Mouse (Mus musculus) olfactory bulb, adult 2 months (tissue): Measurements from ENCODE around the gene Nop10. TPM values are rescaled to one million over a fixed set of nuclear protein-coding genes. Genes with fewer than 3 reads are reported as not detected.

ENCODE experiments used
- H3K27ac ChIP-seq: fragments of 200-500 bp; 2 replicates; pipeline ENCODE4 v1.5.1; 2012; ENCODE audit warnings: low read depth, low read length; ENCODE audit not compliant: insufficient read depth
- H3K4me1 ChIP-seq: fragments of 200-500 bp; 2 replicates; pipeline ENCODE4 v1.6.1; 2012; ENCODE audit warnings: low read length; ENCODE audit not compliant: control insufficient read depth, insufficient read depth
- H3K4me3 ChIP-seq: fragments of 200-500 bp; 2 replicates; pipeline ENCODE4 v1.5.1; 2012; ENCODE audit warnings: mild to moderate bottlenecking, low read depth, low read length, moderate library complexity; ENCODE audit not compliant: insufficient read depth
- CTCF ChIP-seq: fragments of 200-500 bp; IDR thresholded peaks from 2 replicates; pipeline ENCODE4 v1.5.1; 2012; ENCODE audit warnings: low read depth, mild to moderate bottlenecking, low read length, moderate library complexity; ENCODE audit not compliant: insufficient read depth
- POLR2A ChIP-seq: fragments of 200-500 bp; IDR thresholded peaks from 2 replicates; pipeline ENCODE4 v1.6.1; 2012; ENCODE audit warnings: mild to moderate bottlenecking, low read depth, low read length, moderate library complexity; ENCODE audit not compliant: insufficient read depth
- WGBS: fragments of 180-500 bp; shearing (Covaris S2); methylation state at CpG from one replicate; pipeline ENCODE4 v1.1.7; 2018; 5-methylcytosine and 5-hydroxymethylcytosine counted together
- polyA plus RNA-seq: library from polyadenylated mRNA; stranded (reverse); fragments of >200 nt; gene quantifications from 2 replicates; pipeline ENCODE4 v1.2.4, GENCODE M21; 2012; ENCODE audit warnings: low replicate concordance; ENCODE audit not compliant: missing spikeins, insufficient read depth, insufficient read length

The Nop10 gene
- polyA plus RNA-seq, 1 experiment: not detected

GRCm38 (mm10) chr2:112298221-112298620, 36.5 kb downstream of the Nop10 start:
- Histone ChIP-seq H3K27ac (no peak overlapping the region), H3K4me1 (no peaks in the 10 kb centered on the region), H3K4me3 (no peak overlapping the region)
- 95% methylated on average over 4 of the region's 4 CpGs for WGBS
- TF ChIP-seq CTCF: no peak
- no peak for TF ChIP-seq POLR2A

- TF ChIP-seq CTCF (no peak), POLR2A (no peak)
- no peak overlapping the region for H3K4me3 ChIP-seq
- 48% methylated on average over 3 of the region's 3 CpGs for WGBS
- peaks cover 6% of the 10 kb centered on the region; the same call in 1 of the 2 replicates for H3K4me1 ChIP-seq
- H3K27ac ChIP-seq: no peak overlapping the region
Observed at GRCm38 (mm10) chr2:112308671-112309070, 46.9 kb downstream of the Nop10 start.

DNA sequence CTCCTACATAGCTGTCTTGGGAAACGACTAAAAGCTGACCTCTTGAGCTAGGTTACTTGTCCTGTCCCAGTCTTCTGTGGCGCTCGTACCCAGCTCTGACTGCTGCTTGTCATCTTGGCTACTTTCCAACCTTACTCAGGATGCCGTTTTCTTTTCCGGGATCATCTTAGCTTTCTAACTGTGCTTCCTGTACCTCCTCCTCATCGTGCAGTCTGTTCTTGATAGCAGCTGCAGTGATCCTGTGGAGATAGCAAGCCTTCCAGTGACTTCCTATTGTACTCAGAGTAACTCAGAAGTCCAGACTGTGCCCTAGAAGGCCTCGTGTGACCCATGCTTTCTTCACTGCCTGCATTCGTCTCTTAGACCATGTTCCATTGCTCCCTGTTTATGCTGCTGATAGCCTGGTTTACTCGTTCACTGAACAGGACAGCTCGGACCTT, 47.5 kb downstream of the Nop10 start:
- Histone ChIP-seq H3K4me1 (peaks cover 6% of the 10 kb centered on the region; the same call in 1 of the 2 replicates), H3K4me3 (no peak overlapping the region), H3K27ac (no peak overlapping the region)
- 43% methylated on average over 10 of the region's 10 CpGs for WGBS
- TF ChIP-seq POLR2A (no peak), CTCF (no peak)

Other genes starting within 250 kb of the Nop10 start
- gene Olfr1310, start 249.2 kb upstream of the Nop10 start, polyA plus RNA-seq: not detected in 2 replicates
- gene Olfr1311, start 237.5 kb upstream of the Nop10 start, polyA plus RNA-seq: not detected in 2 replicates
- gene Olfr1312, start 211.7 kb upstream of the Nop10 start, polyA plus RNA-seq: not detected in 2 replicates
- not detected in 2 replicates for gene Olfr1313, start 184.1 kb upstream of the Nop10 start, polyA plus RNA-seq
- gene Olfr1314, start 165.1 kb upstream of the Nop10 start, polyA plus RNA-seq: not detected in 2 replicates
- not detected in 2 replicates for gene Olfr1315-ps1, start 146.5 kb upstream of the Nop10 start, polyA plus RNA-seq
- gene Olfr1316, start 126.9 kb upstream of the Nop10 start, polyA plus RNA-seq: not detected in 2 replicates
- not detected in 2 replicates for gene Olfr1317, start 121.6 kb upstream of the Nop10 start, polyA plus RNA-seq
- gene Olfr1318, start 107.7 kb upstream of the Nop10 start, polyA plus RNA-seq: not detected in 2 replicates
- not detected in 2 replicates for gene Lpcat4, start 22.5 kb upstream of the Nop10 start, polyA plus RNA-seq
- not detected in 2 replicates for gene Nutm1, start 2.6 kb upstream of the Nop10 start, polyA plus RNA-seq
- 90.3 and 136 TPM in 2 replicates for gene Slc12a6, start 3.9 kb downstream of the Nop10 start, polyA plus RNA-seq
- not detected in 2 replicates for gene Gm21985, start 4.4 kb downstream of the Nop10 start, polyA plus RNA-seq
- not detected in 2 replicates for gene Emc4, start 106.1 kb downstream of the Nop10 start, polyA plus RNA-seq
- not detected in 2 replicates for gene Katnbl1, start 117.3 kb downstream of the Nop10 start, polyA plus RNA-seq
- 52.0 TPM in 1 of 2 replicates, not detected in the other for gene Emc7, start 193.1 kb downstream of the Nop10 start, polyA plus RNA-seq
- not detected in 2 replicates for gene Chrm5, start 218.8 kb downstream of the Nop10 start, polyA plus RNA-seq
- not detected in 2 replicates for gene Aven, start 231.0 kb downstream of the Nop10 start, polyA plus RNA-seq